Mouse (Mus musculus) heart, adult 8-10 months (tissue): ENCODE results near the gene Erbb2. TPM values are rescaled to one million over a fixed set of nuclear protein-coding genes. Genes with fewer than 3 reads are reported as not detected.

Experiments
- DNase-seq: peaks from one replicate; pipeline ENCODE4 v3.0.0; 2022; ENCODE audit warnings: low spot score
- total RNA-seq, 4 experiments: library from RNA; stranded (reverse); gene quantifications; 2 replicates each; pipeline ENCODE4 v1.2.4; 2022

Erbb2 gene
- total RNA-seq, 4 experiments from 2014 or later = 5.4 to 9.1 (median 8.0) TPM

DNA sequence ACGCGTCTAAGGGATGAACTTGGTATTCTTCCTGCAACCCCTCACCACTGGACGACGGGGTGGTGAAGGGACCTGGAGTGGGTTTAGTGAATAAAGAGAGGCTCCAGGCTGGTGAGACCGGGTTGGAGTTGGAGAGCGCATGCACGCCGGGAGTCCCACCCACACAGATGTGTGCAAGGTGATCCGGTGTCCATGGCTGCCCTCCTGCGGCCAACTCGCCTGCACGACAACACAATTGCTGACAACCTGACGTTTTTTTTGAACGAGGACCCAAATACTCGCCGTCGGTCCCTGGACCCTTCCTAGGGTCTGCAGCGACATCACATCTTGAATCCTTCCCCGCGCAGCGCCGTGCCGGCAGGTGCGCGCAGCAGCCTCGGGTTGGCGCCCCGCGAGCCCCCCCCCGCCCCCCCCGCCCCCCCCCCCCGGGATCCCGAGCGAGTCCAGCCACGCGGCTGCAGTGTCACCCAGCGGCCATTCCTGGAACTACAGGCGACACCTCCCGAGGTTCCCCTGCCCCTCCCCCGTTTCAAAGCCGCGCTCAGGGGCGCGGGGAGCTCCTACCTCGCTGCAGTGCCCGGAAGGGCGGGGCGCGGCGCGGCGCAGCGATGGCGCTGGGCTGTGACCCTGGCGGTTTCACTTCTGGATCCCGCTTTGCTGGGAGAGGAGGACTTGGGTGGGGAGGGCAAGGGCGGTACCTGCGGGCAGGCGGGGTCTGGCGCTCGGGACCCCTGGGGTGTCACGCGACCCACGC lies 45.3 kb downstream of the Erbb2 start:
- DNase-seq = peak; percentile 75

DNA sequence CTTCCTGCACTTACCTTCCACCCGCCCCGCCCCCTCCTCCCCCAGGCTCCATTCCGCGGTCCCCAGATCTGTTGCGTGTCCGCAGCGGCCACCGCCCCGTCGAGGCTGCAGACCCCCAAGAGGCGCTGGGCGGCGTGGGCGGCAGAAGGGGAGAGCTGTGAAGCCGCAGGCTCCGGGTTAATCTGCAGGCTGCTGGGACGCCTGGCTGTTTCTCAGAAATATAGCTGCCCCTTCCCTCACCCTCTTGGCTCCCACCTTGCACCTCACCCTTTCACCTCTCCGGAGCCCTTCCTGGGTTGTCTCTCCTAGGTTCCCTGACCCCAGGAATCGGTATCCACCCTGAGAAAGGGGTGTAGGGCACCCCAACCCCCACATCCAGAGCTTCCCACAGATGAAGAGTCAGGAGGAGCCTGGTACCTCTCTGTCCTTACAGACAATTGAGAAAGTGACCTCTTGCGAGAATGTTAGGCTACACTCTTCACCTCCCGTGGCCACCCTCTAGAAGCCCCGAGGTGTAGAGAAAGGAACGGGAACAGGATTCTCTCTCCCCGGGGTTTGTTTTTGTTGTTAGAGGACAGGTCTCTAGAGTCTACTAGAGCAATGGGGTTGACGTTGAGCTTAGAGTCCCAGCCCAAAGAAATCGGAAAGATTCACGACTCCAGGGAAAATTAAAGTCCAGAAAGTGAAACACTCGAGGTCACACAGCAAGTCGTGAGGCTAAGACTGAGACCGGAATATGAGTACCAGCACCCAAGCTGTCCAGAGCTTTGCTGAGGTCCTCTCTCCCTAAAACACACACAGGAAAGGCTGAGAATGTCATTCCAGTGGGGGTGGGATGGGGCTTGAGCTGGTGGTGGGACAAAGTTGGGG lies 46.1 kb downstream of the Erbb2 start:
- DNase-seq = no peak

DNA sequence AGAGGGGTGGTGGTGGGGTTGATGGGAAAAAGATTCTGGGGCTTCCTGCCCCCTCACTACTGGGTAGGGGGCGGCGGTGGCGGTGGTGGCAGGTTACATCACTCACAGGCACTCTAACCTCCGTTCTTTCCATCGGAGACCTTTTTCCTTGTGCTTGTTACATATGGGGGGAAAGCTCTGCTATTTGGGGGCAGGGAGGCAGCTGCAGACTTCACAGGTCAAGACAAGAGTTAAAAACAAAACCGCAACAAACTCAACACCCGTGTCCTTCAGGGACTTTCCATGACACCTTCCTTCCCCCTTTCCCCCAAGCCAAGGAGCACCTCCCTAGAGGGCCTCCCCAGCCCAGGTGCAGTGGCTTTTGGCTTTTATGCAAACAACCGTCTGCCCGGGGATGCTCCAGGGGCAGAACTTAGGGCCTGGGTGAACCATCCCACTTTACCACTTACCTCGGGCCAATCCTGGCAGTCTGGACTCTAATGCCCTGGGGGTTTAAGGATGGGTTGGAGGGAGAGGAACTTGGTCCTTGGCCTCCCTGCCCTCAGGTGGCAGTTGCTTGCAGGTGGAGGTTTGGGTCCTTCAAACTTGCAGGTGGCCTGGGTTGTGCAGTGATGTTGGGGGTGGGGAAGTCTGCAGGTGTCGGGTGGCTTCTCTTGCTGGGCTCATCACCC lies 46.9 kb downstream of the Erbb2 start:
- no peak for DNase-seq

DNA sequence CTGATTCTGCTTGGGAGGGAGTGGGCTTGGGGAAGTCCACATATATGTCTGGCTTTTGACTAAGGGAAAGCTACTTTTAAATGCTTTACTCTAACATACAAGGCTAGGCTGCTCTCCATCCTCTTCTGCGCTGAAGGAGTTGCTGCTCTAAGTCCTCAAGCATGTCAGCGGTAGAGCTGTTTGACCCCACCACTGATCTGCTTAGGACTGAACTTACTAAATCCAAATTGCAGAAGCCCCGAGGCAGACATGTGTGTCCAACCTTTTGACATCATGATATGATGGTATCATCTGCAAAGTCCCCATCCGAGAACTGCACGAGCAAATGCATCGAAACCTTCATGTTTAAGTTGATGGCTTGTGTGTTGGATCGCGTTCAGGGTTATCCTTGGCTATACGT lies 47.6 kb downstream of the Erbb2 start:
- no peak for DNase-seq

DNA sequence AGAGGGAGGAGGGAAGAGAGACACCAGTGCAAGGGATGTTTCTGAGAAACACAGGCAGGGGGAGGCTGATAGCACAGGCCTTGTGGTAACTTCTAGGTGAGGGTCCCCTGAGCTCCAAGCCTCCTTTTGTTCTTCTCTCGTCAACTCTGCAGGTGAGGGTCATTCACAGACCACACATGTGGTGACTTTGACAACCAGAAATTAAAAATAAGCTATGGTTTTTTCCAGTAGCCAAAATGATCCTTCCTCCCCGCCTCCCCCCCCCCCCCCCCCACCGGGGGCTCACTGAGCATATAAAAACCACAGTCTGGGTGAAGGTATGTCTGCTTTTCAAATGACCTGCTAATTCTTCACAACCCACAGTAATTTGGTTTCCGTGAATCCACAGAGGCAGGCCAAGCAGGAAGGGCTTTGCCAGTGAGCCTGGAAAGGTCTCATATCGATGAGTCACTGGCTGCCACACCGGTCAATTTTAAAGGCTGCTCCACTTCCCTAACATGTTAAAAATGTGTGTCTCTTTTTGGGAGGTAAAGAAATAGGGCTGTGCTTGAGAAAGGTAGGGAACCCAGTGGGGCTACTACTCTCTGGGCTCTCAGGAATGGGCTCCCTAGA lies 48.9 kb downstream of the Erbb2 start:
- DNase-seq = no peak

DNA sequence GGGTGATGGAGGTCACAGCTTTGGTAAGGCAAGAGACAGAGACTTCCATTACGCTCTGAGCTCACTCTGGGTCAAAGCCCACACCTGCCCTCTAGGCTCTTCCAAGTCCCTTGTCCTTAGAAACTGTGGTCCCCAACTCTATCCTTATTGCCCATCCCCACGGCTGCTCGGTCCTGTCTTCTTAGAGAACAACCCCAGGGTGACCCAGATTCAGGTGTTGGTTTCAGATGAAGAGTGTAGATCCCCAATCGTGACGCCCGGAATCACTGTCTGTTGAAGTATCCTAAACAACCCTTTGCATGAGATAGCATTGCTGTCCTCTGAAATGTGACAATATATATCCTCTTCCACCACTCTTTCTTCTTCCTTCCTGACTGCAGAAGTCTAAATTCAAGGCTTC lies 50.0 kb downstream of the Erbb2 start:
- DNase-seq = no peak

DNA sequence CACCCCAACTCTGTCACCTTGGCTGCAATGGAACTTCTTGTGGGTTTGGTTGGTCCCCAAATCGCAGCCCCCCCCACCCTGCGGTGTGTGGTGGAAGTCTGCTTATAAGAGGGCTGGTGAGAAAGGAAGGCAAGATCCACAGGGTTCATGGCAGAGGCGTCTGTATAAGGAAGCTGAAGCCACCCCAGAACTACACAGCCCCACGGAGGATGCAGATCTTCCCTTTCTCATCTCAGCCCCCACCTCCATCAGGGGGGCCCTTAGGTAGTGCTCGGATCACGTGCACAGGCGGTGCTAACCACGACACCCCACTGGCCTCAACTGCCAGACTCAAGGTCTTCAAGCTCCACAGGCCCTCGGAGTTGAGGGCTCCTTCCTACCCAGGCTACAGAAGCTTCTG lies 51.6 kb downstream of the Erbb2 start:
- no peak for DNase-seq

DNA sequence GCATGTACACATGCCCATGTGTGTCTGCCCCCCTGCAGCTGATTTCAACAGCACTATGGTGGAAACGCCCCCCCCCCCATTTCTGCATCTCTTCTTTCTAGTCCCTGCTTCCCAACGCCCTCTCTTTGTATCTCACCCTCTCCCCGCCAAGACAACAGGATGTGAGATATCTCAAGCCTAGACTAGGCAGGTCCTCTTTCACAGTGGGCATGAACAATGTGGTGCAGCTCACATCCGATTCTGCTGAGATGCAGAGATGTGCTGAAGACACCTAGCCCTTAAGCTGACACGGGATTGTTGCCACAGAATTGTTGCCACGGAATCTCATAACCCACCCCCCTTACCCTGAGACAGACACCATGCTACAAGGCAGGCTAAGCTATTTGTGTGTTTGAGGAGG lies 52.2 kb downstream of the Erbb2 start:
- DNase-seq = no peak

DNA sequence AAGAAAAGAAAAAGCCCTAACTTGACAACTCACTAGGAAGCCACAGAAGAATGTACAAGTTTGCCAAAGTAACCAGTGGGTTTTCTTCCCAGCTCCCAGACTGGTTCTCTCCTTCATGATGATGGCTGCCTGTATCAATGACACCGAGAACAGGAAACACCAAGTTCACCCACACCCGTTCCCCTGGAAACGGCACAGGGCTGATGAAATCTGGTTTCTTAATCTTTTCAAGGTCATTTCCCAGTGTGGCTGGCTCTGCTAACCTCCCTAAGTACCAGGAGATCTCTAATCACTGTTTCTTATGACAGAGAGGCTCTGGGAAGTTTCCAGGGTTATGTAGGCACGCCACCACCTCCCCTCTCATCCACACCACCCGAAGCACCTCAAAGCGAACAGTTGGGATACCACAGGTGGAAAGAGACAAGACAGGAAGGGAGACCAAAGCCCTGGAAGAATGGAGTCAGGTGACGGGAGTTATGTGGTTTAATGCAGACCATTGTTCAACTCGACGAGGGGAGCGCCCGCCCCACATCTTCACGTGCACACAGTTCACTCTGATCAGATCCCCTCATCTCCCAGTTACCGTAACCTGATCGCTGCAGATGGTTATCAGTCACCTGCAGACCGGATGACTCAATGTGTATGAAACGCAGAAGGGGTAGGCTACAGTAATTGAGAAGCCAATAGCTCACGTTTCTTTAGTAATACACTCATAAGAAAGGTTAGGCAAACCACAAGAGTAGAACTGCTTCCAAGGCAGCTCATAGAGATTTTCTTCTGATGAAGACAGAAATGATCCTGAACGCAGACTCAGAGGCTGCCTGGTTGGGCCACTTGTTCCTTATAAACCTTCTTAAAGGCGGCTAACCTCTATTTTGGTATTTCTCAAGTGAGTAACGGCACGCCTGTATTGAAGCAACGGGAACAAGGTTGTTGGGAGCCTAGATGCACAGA lies 57.8 kb downstream of the Erbb2 start:
- DNase-seq = no peak

DNA sequence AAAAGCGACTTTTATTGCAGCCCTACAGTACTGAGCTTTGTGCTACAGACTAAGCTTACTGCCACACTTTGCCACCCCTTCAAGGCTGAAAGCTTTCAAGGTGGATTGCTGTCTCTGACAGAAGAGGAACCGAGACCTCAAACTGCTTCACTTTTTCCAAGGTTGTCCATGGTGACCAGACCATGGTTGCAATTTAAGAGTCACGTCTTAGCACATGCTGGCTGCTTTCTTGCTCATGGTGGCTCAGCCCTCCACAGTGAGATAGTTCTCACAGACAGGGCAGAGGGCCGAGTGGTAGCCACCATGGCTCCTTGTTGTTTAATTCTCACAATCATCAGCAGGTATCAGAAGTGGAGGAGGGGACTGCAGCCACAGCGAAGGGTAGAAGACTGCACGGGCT lies 58.5 kb downstream of the Erbb2 start:
- DNase-seq = no peak

DNA sequence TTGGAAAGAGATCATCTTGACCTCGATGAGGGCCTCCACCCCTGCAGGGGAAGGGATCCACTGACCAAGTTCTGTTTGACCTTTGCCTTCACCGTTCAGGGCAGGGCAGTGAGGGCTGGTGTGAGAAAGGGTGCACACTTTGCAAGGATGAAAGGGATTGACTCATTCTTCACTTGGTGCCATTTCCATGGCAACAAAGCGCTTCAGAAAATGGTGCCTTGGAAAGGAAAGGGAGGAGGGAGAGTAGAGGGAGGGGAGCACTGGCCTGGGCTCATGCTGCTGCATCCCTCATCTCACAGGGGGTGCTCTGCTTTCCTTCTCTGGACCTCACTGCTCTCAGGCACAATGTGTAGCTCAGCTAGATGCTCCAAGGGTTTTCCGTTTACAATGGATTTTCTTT lies 60.4 kb downstream of the Erbb2 start:
- DNase-seq = no peak

DNA sequence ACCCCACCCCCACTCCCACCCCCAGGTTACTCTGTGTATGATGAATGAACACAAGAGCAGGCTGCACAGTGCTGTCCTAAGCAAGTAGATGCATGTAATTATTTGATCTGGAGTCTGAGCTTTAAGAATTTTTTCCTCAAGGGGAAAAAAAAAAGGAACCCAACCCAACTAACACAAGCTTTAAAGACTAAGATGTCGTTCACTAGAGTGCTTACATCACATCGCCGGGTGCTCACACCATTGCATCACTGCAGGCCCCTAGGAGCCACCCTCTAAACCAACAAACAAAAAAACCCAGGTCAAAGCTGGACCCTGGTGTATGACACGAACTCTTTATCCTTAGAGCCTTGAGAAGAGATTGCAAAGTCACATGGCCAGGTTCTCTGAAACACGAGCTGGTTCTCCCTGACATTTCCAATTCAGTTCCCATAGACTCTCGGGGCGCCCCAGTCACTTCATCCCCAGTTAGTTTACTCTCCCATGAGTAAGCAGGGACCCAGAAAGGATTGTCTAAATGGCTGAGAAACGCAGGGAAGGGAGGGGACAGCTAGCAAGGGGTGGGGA lies 61.7 kb downstream of the Erbb2 start:
- DNase-seq = no peak

DNA sequence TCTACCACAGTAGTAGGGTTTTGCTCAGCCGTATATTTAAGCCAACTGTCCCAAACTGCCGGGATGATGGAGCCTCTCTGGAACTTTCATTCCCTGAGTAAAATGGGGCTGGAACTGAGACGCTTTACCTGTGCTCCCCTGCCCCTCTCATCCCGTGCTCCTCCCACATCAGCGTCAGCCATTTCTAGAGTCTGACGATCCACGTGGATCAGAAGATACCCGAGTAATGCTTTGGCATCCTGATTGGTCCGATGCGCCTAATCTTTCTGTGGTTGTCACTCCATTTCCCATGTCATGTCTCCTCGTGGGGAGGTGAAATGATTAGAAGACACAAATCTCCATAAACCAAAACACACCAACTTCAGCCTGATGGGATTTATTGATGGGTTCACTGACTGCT lies 62.7 kb downstream of the Erbb2 start:
- no peak for DNase-seq

DNA sequence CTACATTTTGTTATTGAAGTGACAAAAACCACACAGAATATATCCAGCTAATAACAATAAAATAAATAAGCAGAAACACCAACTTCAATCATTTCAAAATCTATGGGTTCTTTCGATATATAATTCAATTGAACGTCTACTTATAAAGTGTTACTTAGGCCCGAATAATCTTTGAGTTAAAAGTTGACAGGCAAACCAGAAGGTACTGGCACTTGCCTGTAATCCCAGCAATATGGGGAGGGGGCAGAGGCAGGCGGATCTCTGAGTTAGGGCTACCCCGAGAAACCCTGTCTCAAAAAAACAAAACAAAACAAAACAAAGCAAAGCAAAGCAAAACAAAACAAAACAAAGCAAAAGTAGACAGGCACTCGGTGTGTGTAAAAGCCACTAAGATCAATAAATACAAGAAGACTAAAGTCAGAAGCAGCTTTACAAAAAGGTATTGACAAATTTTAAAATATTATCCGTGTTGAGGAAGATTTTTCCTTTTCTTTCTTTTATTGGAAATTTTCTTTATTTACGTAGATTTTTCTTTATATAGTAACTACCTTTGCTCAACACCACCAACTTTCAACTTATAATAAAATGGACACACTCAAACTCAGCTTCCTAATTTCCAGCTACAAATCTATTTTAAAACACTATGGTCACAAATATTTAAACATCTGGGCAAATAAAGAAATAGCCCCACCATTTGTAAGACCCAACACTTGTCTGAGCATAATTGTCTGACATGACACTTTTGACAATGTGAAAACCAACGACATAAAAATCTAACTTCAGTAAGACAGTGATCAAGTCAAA lies 63.6 kb downstream of the Erbb2 start:
- no peak for DNase-seq

DNA sequence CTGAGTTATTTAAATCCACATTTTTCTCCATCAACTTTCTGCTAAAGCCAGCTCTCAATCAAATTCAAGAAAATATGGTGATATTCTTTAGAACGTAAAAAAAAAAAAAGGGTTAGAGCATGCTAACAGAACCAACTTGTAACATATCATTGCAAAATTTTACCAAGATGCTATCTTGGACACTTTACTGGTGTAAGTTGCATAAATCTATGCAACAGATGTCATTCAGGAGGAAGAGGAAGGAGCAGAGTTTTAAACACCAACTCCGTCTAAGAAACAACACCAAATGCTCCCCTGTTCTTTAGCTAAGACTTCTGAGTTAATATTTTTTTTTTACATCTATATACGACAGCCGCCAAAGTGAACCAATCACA lies 64.2 kb downstream of the Erbb2 start:
- no peak for DNase-seq

DNA sequence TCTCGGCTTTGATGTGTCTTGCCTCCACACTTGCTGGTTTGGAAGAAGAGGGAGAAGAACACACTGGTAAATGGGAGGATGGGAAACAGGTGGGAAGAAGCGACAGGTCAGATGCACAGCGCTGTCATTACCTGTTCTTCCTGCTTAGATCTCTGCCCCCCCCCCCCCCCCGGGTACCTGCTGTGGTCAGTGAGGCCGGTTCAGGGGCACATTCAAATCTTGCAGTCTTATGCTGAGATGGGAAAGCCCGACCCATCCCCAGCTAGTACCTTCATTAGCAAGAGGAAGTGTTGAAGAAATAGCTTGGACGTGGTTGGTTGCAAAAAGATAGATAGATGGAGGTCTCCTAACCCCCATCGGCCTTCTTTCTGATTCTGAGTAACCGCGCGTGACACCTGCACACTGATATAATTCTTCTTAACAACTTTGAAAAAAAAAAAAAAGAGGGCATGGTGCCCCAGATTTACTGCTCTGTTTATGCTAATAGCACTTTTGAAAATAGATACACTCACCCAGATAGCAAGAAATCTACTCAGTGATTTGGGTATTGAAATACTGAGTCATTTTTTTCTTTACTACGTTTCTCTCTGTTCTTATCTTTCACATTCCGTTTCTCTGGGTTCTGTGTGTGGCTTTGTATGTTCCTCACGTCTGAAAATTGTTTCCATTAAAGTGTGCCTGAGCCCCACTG lies 64.9 kb downstream of the Erbb2 start:
- no peak for DNase-seq

DNA sequence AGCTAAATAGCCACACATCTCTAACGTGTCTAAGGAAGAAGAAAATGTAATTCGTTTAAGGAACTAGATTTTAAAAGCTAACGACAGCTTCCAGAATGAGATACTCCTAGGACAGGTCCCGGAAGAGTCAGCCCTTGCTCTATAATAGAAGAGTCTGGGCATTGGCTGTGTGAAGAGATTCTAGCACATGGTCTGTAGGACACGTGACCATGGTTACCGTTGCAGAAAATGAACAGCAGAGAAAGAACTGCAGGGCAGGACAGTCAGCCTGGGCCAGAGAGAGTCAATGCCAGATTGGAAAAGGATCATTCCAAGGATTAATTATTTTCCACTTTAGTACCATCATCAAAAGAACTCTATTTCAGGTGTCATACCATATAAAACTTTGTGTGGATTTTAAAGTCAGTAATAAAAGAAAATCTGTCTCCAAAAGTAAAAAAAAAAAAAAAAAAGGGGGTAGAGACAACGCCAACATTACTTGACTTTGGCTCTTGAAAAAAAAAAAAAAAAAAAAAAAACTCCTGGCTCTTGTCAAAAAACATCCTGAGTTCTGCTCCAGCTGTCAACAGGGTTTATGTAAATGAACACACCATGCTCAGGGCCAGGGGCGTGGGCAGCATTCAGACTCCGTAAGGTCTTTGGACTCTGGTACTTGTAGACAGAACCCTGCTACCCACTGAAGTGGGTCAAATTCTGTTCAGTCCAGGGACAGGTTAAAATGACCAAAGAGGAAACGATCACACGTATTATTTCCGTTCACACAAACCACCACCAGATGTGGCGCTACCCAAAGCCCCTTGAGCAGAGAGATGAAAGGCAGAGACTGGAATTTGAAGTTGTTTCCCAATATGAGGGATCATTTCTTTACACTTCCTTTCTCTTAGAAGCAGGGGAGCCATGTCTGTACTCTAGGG lies 67.0 kb downstream of the Erbb2 start:
- DNase-seq = no peak

DNA sequence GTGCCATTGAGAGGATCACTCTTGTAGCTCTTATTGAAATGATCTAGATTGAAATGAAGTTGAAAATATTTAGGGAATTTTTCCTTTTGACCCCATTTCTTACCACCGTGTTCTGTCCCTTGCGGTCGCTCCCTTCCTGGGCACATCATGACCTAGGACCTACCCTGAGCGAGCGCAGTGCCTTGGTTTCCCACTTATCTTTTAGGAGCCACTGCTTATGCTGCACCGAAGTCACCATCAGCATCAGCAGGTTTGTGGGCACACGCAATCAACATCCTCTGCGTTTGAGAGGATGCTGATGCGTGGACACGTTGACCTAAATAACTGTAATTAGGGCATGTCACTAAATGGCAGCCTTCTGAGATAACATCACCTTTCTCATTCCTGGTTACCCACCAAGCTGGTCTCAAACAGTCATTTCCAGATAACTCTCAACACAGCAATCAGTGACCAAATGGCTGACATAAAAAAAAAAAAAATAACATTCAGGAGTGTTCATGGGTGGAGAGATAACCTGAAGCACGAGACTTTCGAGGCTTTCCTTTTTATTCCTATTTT lies 67.7 kb downstream of the Erbb2 start:
- no peak for DNase-seq
